Mouse (Mus musculus) heart, embryonic 14.5 days (tissue): ENCODE data around the gene Cfap52. TPM values are rescaled to one million over a fixed set of nuclear protein-coding genes. Genes with fewer than 3 reads are reported as not detected.

ENCODE experiments used
- ATAC-seq: fragments of 200-750 bp; cut with Nextera tagmentation; 2 replicates; pipeline ENCODE4 v1.8.0; 2017; ENCODE audit warnings: low read depth, moderate TSS enrichment; ENCODE audit not compliant: insufficient number of reproducible peaks, insufficient read depth, low FRiP score
- H3K27ac ChIP-seq, 2 experiments: fragments of 200-500 bp in 1 of 2; fragments of 300-500 bp in 1 of 2; sonication (generic) in 1 of 2; replicated peaks in 1 of 2; 2 replicates each; pipeline ENCODE4 v1.5.1; 2012 to 2014; ENCODE audit warnings: low read depth in 2 of 2, low read length in 2 of 2, control low read depth in 1 of 2, mild to moderate bottlenecking in 1 of 2, mixed read lengths in 1 of 2; ENCODE audit not compliant: control insufficient read depth in 1 of 2, insufficient read depth in 1 of 2
- H3K27me3 ChIP-seq: fragments of 300-500 bp; sonication (generic); 2 replicates; pipeline ENCODE4 v1.6.1; 2014; ENCODE audit warnings: mild to moderate bottlenecking, low read length, control low read depth; ENCODE audit not compliant: control insufficient read depth, insufficient read depth
- H3K36me3 ChIP-seq: fragments of 300-500 bp; sonication (generic); 2 replicates; pipeline ENCODE4 v1.6.1; 2014; ENCODE audit warnings: mild to moderate bottlenecking, control low read depth, low read length, mixed read lengths; ENCODE audit not compliant: control insufficient read depth, insufficient read depth
- H3K4me1 ChIP-seq, 2 experiments: fragments of 200-500 bp in 1 of 2; fragments of 300-500 bp in 1 of 2; sonication (generic) in 1 of 2; 2 replicates each; pipeline ENCODE4 v1.6.1; 2012 to 2014; ENCODE audit warnings: low read length in 2 of 2, control low read depth in 1 of 2, mixed read lengths in 1 of 2; ENCODE audit not compliant: control insufficient read depth in 2 of 2, insufficient read depth in 2 of 2
- H3K4me2 ChIP-seq: fragments of 300-500 bp; sonication (generic); 2 replicates; pipeline ENCODE4 v1.6.1; 2014; ENCODE audit warnings: mild to moderate bottlenecking, low read length
- H3K4me3 ChIP-seq, 2 experiments: fragments of 200-500 bp in 1 of 2; fragments of 300-500 bp in 1 of 2; sonication (generic) in 1 of 2; 2 replicates each; pipeline ENCODE4 v1.5.1; 2012 to 2014; ENCODE audit warnings: low read length in 2 of 2, mild to moderate bottlenecking in 2 of 2, control low read depth in 1 of 2, low read depth in 1 of 2, moderate library complexity in 1 of 2; ENCODE audit not compliant: control insufficient read depth in 1 of 2, insufficient read depth in 1 of 2
- H3K9ac ChIP-seq: fragments of 300-500 bp; sonication (generic); 2 replicates; pipeline ENCODE4 v1.6.1; 2014; ENCODE audit warnings: mild to moderate bottlenecking, low read length
- H3K9me3 ChIP-seq: fragments of 300-500 bp; sonication (generic); 2 replicates; pipeline ENCODE4 v1.6.1; 2016; ENCODE audit warnings: low read length, control low read depth; ENCODE audit not compliant: control insufficient read depth
- WGBS: fragments of 180-500 bp; shearing (Covaris S2); extraction: QIAGEN DNeasy Blood & Tissue Kit; methylation state at CpG from one replicate; pipeline ENCODE4 v1.1.7; 2014; 5-methylcytosine and 5-hydroxymethylcytosine counted together
- polyA plus RNA-seq: library from polyadenylated mRNA; unstranded; fragments of >200 nt; fragmentation: Nextera tagmentation; extraction: Ambion mirVana; gene quantifications from 2 replicates; pipeline ENCODE4 v1.2.1, GENCODE M21; 2014

Gene Cfap52
- not detected in 2 replicates for polyA plus RNA-seq

- no peak for ATAC-seq
- H3K27ac ChIP-seq, result peak within 1 kb of the TSS; percentile 20 to 56; a peak in 3 of 4 replicates
- peaks cover 6% of the 10 kb centered on the region for H3K36me3 ChIP-seq
- no peaks in the 10 kb centered on the region for H3K9me3 ChIP-seq
- peak within 1 kb of the TSS; percentile 89 for H3K9ac ChIP-seq
- peak within 1 kb of the TSS; percentile 94 for H3K4me2 ChIP-seq
- 4% methylated on average over 15 of the region's 15 CpGs for WGBS
- H3K4me1 ChIP-seq, result peaks cover 3 to 9% of the 10 kb centered on the region in 2 experiments; a peak in 3 of 4 replicates
- H3K27me3 ChIP-seq, result no peaks in the 10 kb centered on the region
- H3K4me3 ChIP-seq, result peak within 1 kb of the TSS; percentile 76 to 91
Observed at GRCm38 (mm10) chr11:67965242-67965883, at the start of gene Cfap52. Gene Cfap52 (minus strand): TSS chr11:67965651.

DNA sequence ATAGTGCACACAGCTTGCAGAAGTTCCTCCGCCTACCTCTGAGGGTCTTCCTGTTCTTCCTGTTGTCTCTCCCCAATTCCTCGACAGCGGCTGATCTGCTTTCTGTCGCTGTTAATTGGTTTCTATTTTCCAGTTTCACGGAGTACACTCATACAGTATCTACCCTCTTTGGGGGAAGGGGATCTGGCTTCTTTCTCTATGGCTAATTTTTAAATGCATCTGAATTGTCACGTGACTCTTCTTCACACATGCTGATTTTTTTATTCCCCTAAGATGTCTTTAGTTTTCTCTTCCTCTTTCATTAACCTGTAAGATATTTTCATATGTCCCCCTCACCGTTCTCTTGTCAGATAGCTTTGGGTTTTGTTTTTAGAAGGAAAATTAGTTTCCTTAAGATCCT, 46.8 kb upstream of the Cfap52 start:
- no peaks in the 10 kb centered on the region for H3K27me3 ChIP-seq

GRCm38 (mm10) chr11:68009377-68009776, 43.9 kb upstream of the Cfap52 start:
- 87% methylated on average over 5 of the region's 5 CpGs for WGBS
- peaks cover 7% of the 10 kb centered on the region; the same call in 1 of the 2 replicates for H3K36me3 ChIP-seq
- no peaks in the 10 kb centered on the region for H3K27me3 ChIP-seq
- peaks cover 4 to 14% of the 10 kb centered on the region in 2 experiments; a peak in 2 of 4 replicates for H3K4me1 ChIP-seq
- no peaks in the 10 kb centered on the region for H3K9me3 ChIP-seq
- no peak overlapping the region for H3K27ac ChIP-seq
- H3K9ac ChIP-seq, result no peak overlapping the region
- no peak overlapping the region for H3K4me2 ChIP-seq
- no peak for ATAC-seq
- no peak overlapping the region for H3K4me3 ChIP-seq

More for the DNA sequence above, 46.8 kb upstream of the Cfap52 start:
- WGBS, result 73% methylated on average over 7 of the region's 7 CpGs
- Histone ChIP-seq H3K4me2 (no peak overlapping the region), H3K9me3 (no peaks in the 10 kb centered on the region), H3K36me3 (peaks cover 7% of the 10 kb centered on the region; the same call in 1 of the 2 replicates), H3K4me1 (peaks cover 0 to 2% of the 10 kb centered on the region in 2 experiments; a peak in 1 of 4 replicates), H3K27ac (no peak overlapping the region), H3K4me3 (no peak overlapping the region), H3K9ac (no peak overlapping the region)
- ATAC-seq, result no peak

DNA sequence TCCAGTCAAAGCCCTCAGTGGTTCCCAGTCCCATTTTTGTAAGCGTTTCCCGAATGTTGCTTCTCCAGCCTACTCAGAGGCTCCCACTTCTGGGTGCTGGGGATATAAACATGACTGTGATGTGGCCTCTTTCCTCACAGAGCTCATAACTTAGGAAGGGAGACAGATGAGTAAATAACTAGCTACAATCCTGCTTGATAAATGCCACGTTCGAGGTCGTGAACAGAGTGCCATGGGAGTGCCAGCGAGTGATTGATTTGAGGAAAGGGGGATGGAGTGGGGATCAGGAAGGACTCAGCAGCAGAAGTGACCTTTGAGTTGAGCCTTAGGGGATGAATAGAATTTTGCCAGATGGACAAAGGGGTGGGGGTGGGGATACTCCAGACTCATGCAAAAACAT, 42.2 kb upstream of the Cfap52 start:
- 64% methylated on average over 6 of the region's 6 CpGs for WGBS
- H3K4me3 ChIP-seq, result no peak overlapping the region
- no peak for ATAC-seq
- no peak overlapping the region for H3K27ac ChIP-seq
- no peaks in the 10 kb centered on the region for H3K9me3 ChIP-seq
- H3K27me3 ChIP-seq, result no peaks in the 10 kb centered on the region
- H3K4me2 ChIP-seq, result no peak overlapping the region
- peaks cover 7% of the 10 kb centered on the region; the same call in 1 of the 2 replicates for H3K36me3 ChIP-seq
- no peak overlapping the region for H3K9ac ChIP-seq
- peaks cover 4 to 14% of the 10 kb centered on the region in 2 experiments; a peak in 2 of 4 replicates for H3K4me1 ChIP-seq

GRCm38 (mm10) chr11:68006216-68006789, 40.9 kb upstream of the Cfap52 start:
- ATAC-seq, result no peak
- Histone ChIP-seq H3K9ac (no peak overlapping the region), H3K4me1 (peaks cover 4 to 14% of the 10 kb centered on the region in 2 experiments; a peak in 2 of 4 replicates), H3K9me3 (no peaks in the 10 kb centered on the region), H3K4me2 (no peak overlapping the region), H3K27ac (0 out of 4 replicates have a peak overlapping the region, but pooled peaks of 1 of the 2 experiments have one; percentile 14), H3K36me3 (no peaks in the 10 kb centered on the region), H3K27me3 (no peaks in the 10 kb centered on the region), H3K4me3 (no peak overlapping the region)
- WGBS, result 40% methylated on average over 8 of the region's 8 CpGs

DNA sequence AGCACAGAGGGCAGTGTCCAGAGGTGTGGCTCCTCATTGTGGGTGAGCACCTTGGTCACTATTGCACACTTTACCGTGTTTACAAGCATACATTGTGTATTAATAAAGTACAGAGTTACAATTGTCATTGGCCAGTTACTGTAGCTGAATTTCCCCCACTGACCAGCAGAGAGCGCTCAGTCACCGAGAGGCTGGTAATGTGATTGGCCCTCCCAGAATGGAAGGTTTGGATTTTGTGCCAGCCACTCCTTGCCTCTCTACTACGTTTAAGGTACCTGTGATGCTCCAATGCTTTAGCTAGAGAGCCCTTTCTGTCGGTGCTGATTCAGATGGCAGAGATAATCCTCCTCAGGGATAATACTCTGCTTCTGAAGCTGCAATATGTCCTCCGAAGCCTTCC, 38.7 kb upstream of the Cfap52 start:
- ATAC-seq, result no peak
- H3K4me1 ChIP-seq, result peaks cover 4 to 14% of the 10 kb centered on the region in 2 experiments; a peak in 2 of 4 replicates
- whole genome bisulfite sequencing, result 25% methylated on average over 6 of the region's 6 CpGs
- H3K36me3 ChIP-seq, result no peaks in the 10 kb centered on the region
- H3K27ac ChIP-seq, result no peak overlapping the region
- H3K9me3 ChIP-seq, result no peaks in the 10 kb centered on the region
- no peak overlapping the region for H3K4me2 ChIP-seq
- H3K4me3 ChIP-seq, result no peak overlapping the region
- no peaks in the 10 kb centered on the region for H3K27me3 ChIP-seq
- H3K9ac ChIP-seq, result no peak overlapping the region

DNA sequence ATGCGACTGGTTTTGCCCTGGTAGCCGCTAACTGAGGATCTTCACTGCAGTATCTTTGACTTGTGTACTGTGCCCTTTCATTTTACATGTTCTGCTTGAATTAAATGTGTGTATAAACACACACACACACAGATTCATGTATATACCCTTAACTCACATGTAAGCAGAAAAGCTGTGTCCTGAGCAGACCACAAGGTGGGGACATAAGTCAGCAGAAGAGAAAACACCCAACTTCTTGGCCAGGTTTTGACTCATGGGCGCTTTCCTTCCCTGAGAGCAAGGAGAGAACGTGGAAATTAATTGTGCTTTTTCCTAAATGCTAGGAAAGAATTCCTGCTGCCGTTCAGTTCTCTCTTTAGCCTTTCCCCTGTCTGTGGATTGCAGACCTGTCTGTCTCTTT, 34.2 kb upstream of the Cfap52 start:
- Histone ChIP-seq H3K4me3 (no peak overlapping the region), H3K27me3 (no peaks in the 10 kb centered on the region), H3K4me1 (no peaks in the 10 kb centered on the region), H3K27ac (no peak overlapping the region), H3K4me2 (no peak overlapping the region), H3K9ac (no peak overlapping the region), H3K9me3 (no peaks in the 10 kb centered on the region), H3K36me3 (no peaks in the 10 kb centered on the region)
- ATAC-seq, result no peak
- 63% methylated on average over 5 of the region's 5 CpGs for WGBS
